ENCODE assay signal across 8 mouse cellular contexts in genomic region chr4:45279981-45280548, GRCm38 (mm10). TPM values are rescaled to one million over a fixed set of nuclear protein-coding genes. Genes with fewer than 3 reads are reported as not detected.
DNase-seq lines count a peak whose midpoint lies in the region; ATAC-seq and TF ChIP-seq lines count a peak whose summit lies in the region.

No protein-coding gene starts in this region.

- TF ChIP-seq POLR2A in bone marrow macrophage, adult 2 months (IDR thresholded peaks at IDR 0.05; ENCODE audit: borderline replicate concordance, low read depth, low read length), result no peak
- TF ChIP-seq POLR2A in embryonic fibroblast, embryonic 13.5 days (IDR thresholded peaks at IDR 0.05; ENCODE audit: low read depth, low read length), result no peak

- H3K36me3 ChIP-seq in lung, embryonic 14.5 days (ENCODE audit: insufficient read depth), result no peaks in the 10 kb centered on the region

- H3K27me3 ChIP-seq in lung, embryonic 14.5 days (ENCODE audit: insufficient read depth, low read length), result no peaks in the 10 kb centered on the region

- no peaks in the 10 kb centered on the region for H3K4me1 ChIP-seq in bone marrow macrophage, adult 2 months (ENCODE audit: control insufficient read depth, insufficient read depth, low read length)
- H3K4me1 ChIP-seq in embryonic fibroblast, embryonic 13.5 days (ENCODE audit: control insufficient read depth, insufficient read depth, low read length), result no peaks in the 10 kb centered on the region
- H3K4me1 ChIP-seq in lung, embryonic 14.5 days (ENCODE audit: insufficient read depth), result no peaks in the 10 kb centered on the region

- H3K27ac ChIP-seq in bone marrow macrophage, adult 2 months (ENCODE audit: insufficient read depth, low read depth, low read length), result no peak overlapping the region
- H3K27ac ChIP-seq in embryonic fibroblast, embryonic 13.5 days (ENCODE audit: insufficient read depth, low read length), result no peak overlapping the region
- H3K27ac ChIP-seq in lung, embryonic 14.5 days (ENCODE audit: low read depth), result no peak overlapping the region

- peak; percentile 85 for ATAC-seq in hematopoietic stem cell, adult 5-6 weeks (replicated peaks in 1 of 2; ENCODE audit: insufficient read depth in 1 of 2, low FRiP score in 2 of 2, low TSS enrichment in 1 of 2, low read depth in 1 of 2, poor library complexity in 2 of 2, severe bottlenecking in 2 of 2)
- peak; percentile 82; the same call in 1 of the 2 replicates for ATAC-seq in lung, embryonic 14.5 days (ENCODE audit: insufficient read depth)

- peak; percentile 71; the same call in 1 of the 2 replicates for TF ChIP-seq CTCF in bone marrow macrophage, adult 2 months (IDR thresholded peaks at IDR 0.05; ENCODE audit: low read depth, low read length)
- TF ChIP-seq CTCF in embryonic fibroblast, embryonic 13.5 days (IDR thresholded peaks at IDR 0.05; ENCODE audit: borderline replicate concordance, insufficient read depth, low read length), result peak; percentile 81
- peak; percentile 92 for TF ChIP-seq CTCF in lung, embryonic 14.5 days (IDR thresholded peaks at IDR 0.05; ENCODE audit: low read depth)

- no peaks in the 10 kb centered on the region for H3K9me3 ChIP-seq in lung, embryonic 14.5 days (ENCODE audit: low read depth, low read length)

- DNase-seq in ES-CJ7 (ENCODE audit: low read depth, low spot score), result peak; percentile 68
- DNase-seq in kidney, postnatal 4 days, result peak; percentile 56 to 76
- peak; percentile 89 for DNase-seq in lung, embryonic 14.5 days
- peak; percentile 42 for DNase-seq in ovary, adult 18-20 months (ENCODE audit: low spot score)
- peak; percentile 25 to 66 for DNase-seq in thymus, postnatal 10 days (ENCODE audit: low spot score in 2 of 2)

- no peak overlapping the region for H3K9ac ChIP-seq in lung, embryonic 14.5 days

- H3K4me3 ChIP-seq in bone marrow macrophage, adult 2 months (ENCODE audit: insufficient read depth, low read length), result no peak overlapping the region
- H3K4me3 ChIP-seq in embryonic fibroblast, embryonic 13.5 days (ENCODE audit: insufficient read depth, low read length), result no peak overlapping the region
- no peak overlapping the region for H3K4me3 ChIP-seq in lung, embryonic 14.5 days (ENCODE audit: low read depth, low read length)

- 14% methylated on average over 4 of the region's 4 CpGs for WGBS in lung, embryonic 14.5 days

- no peak overlapping the region for H3K4me2 ChIP-seq in lung, embryonic 14.5 days

RNA-seq across cellular contexts. Expression of gene Trmt10b, which starts 16.9 kb away (rescaled TPM):
- 12.1 and 13.4 TPM in 2 replicates for polyA plus RNA-seq in bone marrow macrophage, adult 2 months (2012; ENCODE audit: insufficient read depth, insufficient read length, missing spikeins)
- 11.2 and 12.6 TPM in 2 replicates for polyA plus RNA-seq in embryonic fibroblast, embryonic 13.5 days (2011; ENCODE audit: insufficient read length, low read depth, missing spikeins)
- 24.9 and 30.0 TPM in 2 replicates for total RNA-seq in hematopoietic stem cell, adult 5-6 weeks (2017)
- 17.2 and 18.3 TPM in 2 replicates for polyA plus RNA-seq in lung, embryonic 14.5 days (2014; fragmentation: Nextera tagmentation; extraction: Ambion mirVana)
